Mouse (Mus musculus) forebrain, embryonic 11.5 days (tissue): Measurements from ENCODE around the gene Man2a1. TPM values are rescaled to one million over a fixed set of nuclear protein-coding genes. Genes with fewer than 3 reads are reported as not detected.

Experiments
- ATAC-seq: fragments of 200-750 bp; cut with Nextera tagmentation; replicated peaks from 2 replicates; pipeline ENCODE4 v1.8.0; 2017; ENCODE audit warnings: moderate TSS enrichment; ENCODE audit not compliant: low FRiP score
- DNase-seq: peaks from one replicate; pipeline ENCODE4 v3.0.0-alpha.2; 2017; ENCODE audit warnings: low spot score
- H3K27ac ChIP-seq: fragments of 300-500 bp; sonication (generic); 2 replicates; pipeline ENCODE4 v1.5.1; 2014; ENCODE audit warnings: low read depth, low read length
- H3K27me3 ChIP-seq: fragments of 300-500 bp; sonication (generic); 2 replicates; pipeline ENCODE4 v1.6.1; 2014; ENCODE audit warnings: mild to moderate bottlenecking, low read length, mixed read lengths; ENCODE audit not compliant: control insufficient read depth, insufficient read depth
- H3K36me3 ChIP-seq: fragments of 300-500 bp; sonication (generic); 2 replicates; pipeline ENCODE4 v1.6.1; 2014; ENCODE audit warnings: mild to moderate bottlenecking, low read length, moderate library complexity, mixed read lengths; ENCODE audit not compliant: control insufficient read depth, insufficient read depth
- H3K4me1 ChIP-seq: fragments of 300-500 bp; sonication (generic); replicated peaks from 2 replicates; pipeline ENCODE4 v1.6.1; 2014; ENCODE audit warnings: low read length, mixed read lengths; ENCODE audit not compliant: control insufficient read depth, insufficient read depth
- H3K4me2 ChIP-seq: fragments of 300-500 bp; sonication (generic); 2 replicates; pipeline ENCODE4 v1.6.1; 2014; ENCODE audit warnings: low read depth, mild to moderate bottlenecking, low read length, moderate library complexity, mixed read lengths; ENCODE audit not compliant: severe bottlenecking
- H3K4me3 ChIP-seq: fragments of 300-500 bp; sonication (generic); 2 replicates; pipeline ENCODE4 v1.5.1; 2014; ENCODE audit warnings: low read depth, low read length
- H3K9ac ChIP-seq: fragments of 300-500 bp; sonication (generic); 2 replicates; pipeline ENCODE4 v1.6.1; 2014; ENCODE audit warnings: low read length
- H3K9me3 ChIP-seq: fragments of 300-500 bp; sonication (generic); 2 replicates; pipeline ENCODE4 v1.6.1; 2016; ENCODE audit warnings: low read length, mixed read lengths; ENCODE audit not compliant: control insufficient read depth
- WGBS: fragments of 180-500 bp; shearing (Covaris S2); extraction: QIAGEN DNeasy Blood & Tissue Kit; methylation state at CpG from one replicate; pipeline ENCODE4 v1.1.7; 2014; 5-methylcytosine and 5-hydroxymethylcytosine counted together
- polyA plus RNA-seq: library from polyadenylated mRNA; unstranded; fragments of >200 nt; fragmentation: Nextera tagmentation; extraction: Ambion mirVana; gene quantifications from 2 replicates; pipeline ENCODE4 v1.2.1, GENCODE M21; 2014

Man2a1 gene
- polyA plus RNA-seq, 1 experiment from 2014 or later = 5.1 TPM

DNA sequence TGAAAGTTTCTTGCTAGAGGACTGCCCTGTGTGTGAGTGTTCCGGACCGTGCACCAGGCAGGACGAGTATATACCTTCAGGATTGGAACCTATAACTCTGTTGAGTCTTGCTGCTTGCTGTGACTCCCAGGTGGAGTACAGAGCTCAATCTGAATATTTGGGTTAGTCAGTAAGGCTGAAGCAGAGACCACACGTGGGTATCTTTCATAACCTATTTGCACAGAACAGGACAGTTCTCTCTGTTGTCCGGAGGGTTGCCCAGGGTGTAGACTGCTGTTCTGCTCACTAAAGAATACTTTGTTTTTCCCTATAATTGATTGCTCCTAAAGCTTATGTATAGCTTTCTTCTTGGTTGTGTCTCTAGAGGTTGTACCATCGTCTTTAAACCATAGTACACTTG, 7.7 kb downstream of the Man2a1 start:
- Histone ChIP-seq H3K9me3 (no peaks in the 10 kb centered on the region), H3K4me1 (no peaks in the 10 kb centered on the region; the same call in 1 of the 2 replicates), H3K4me3 (no peak overlapping the region), H3K4me2 (no peak overlapping the region), H3K27me3 (no peaks in the 10 kb centered on the region), H3K9ac (no peak overlapping the region), H3K36me3 (no peaks in the 10 kb centered on the region), H3K27ac (no peak overlapping the region)
- DNase-seq (no peak), ATAC-seq (no peak)
- WGBS = 85% methylated on average over 6 of the region's 6 CpGs

DNA sequence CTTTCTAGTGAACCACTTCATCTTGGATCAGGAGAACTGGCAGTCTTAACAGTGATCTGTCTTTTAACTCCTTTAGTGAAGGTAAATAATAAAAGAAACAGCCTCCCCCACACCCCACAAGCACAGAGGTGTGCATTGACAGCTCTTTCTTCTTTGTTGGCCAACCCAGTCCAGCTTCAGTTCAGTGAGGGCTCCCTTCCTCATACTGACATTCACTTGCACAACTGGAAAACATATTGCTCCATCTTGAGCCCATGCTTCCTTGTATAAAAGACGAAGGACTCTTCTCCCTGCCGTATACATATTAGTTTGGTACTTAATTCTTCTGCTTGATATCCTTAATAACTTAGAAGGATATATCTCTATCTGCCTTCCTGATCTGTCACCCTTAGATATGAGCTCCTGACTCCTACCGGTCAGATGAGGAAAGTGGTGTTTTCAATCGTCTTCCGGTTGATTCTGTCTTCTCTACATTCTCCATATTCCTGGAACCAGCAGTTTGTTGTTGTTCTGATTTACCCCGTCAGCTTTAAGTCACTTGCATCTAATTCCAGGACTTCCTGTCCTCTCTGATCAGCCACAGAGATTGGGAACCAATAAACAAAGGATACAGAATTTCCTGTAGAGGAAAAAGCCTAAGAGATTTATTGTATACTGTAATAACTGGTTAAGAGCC, 8.5 kb downstream of the Man2a1 start:
- Histone ChIP-seq H3K36me3 (no peaks in the 10 kb centered on the region), H3K4me1 (no peaks in the 10 kb centered on the region; the same call in 1 of the 2 replicates), H3K4me2 (no peak overlapping the region), H3K27ac (no peak overlapping the region), H3K27me3 (no peaks in the 10 kb centered on the region), H3K9ac (no peak overlapping the region), H3K4me3 (no peak overlapping the region), H3K9me3 (no peaks in the 10 kb centered on the region)
- ATAC-seq (no peak), DNase-seq (no peak)
- WGBS = 88% methylated on average over 6 of the region's 6 CpGs

DNA sequence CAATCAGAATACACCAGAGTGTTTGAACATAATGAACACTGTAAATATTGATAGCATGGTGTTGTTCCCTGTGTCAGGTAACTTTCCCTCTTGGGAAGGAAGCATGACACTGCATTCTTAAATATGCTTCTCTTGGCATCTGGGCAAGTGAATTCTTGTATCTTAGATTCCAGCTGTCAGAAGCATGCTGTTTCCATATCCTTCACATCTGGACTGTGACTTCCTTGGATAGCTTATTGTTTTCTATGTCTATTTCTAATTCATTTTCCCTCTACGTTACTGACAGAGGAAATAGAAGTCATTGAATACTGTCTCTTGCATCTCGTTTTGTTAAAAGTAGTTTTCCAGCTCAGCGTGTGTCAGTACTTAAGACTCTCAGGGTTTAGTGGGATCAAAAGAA, 9.2 kb downstream of the Man2a1 start:
- no peaks in the 10 kb centered on the region for H3K36me3 ChIP-seq
- no peak overlapping the region for H3K27ac ChIP-seq
- no peaks in the 10 kb centered on the region for H3K9me3 ChIP-seq
- H3K4me2 ChIP-seq = no peak overlapping the region
- 31% methylated on average over 3 of the region's 3 CpGs for WGBS
- H3K27me3 ChIP-seq = no peaks in the 10 kb centered on the region
- no peak overlapping the region for H3K9ac ChIP-seq
- ATAC-seq (no peak), DNase-seq (no peak)
- H3K4me3 ChIP-seq = no peak overlapping the region
- no peaks in the 10 kb centered on the region; the same call in 1 of the 2 replicates for H3K4me1 ChIP-seq

DNA sequence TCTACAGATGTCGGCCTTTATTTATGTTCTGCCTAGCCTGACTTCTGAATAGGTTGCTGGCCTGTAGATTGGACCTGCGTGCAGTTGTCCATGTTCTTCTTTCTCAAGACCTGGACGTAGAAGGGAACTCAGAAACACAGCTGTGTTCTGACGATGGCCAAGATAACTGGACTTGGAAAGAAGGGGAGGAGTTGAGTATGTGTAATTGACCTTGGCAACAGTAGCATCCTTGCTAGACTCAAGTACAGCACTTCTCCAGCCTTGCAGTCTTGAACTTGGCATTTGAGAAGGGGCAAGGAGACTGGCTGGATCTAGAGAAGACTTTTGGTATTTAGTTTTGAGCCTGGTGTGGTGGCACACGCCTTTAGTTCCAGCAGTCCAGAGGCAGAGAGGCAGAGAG, 10.9 kb downstream of the Man2a1 start:
- H3K9ac ChIP-seq = no peak overlapping the region
- H3K27ac ChIP-seq = no peak overlapping the region
- ATAC-seq (no peak), DNase-seq (no peak)
- H3K36me3 ChIP-seq = no peaks in the 10 kb centered on the region
- WGBS = 91% methylated on average over 5 of the region's 5 CpGs
- no peaks in the 10 kb centered on the region for H3K4me1 ChIP-seq
- no peaks in the 10 kb centered on the region for H3K27me3 ChIP-seq
- no peak overlapping the region for H3K4me2 ChIP-seq
- no peaks in the 10 kb centered on the region for H3K9me3 ChIP-seq
- H3K4me3 ChIP-seq = no peak overlapping the region

DNA sequence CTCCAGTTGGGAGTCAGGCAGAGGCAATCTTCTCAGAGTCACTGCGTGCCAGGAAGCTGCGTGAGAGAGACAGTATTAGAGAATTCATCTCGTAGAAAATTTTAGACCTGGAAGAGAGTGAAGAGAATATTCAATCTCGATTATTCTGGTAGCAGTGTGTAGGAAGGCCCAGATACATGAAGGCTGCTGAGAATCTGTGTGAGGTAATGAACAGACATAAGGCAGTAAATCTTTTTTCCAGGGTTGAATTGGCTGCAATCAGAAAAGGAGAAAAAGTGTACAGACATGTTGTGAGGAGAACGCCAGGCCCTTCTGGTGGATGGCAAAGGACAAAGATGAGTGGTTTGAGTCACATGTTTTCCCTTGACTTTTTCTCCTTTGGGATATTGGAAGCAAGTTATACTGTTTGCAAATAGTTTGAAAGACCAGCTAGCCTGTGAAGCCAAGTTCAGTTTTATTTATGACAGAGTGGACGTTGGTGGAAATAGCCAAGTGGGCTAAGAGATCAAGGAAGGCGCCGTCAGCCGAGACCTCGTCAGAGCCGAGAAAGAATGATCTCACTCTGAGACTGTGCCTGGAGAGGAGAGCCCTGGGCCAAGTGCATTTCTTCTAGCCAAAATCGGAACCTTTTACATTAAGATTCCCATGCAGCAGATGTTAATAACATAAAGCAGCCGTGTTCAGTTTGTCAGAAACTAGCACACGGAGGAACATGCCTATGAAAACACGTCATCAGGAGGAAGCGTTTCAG, 11.8 kb downstream of the Man2a1 start:
- H3K36me3 ChIP-seq = no peaks in the 10 kb centered on the region
- H3K4me2 ChIP-seq = no peak overlapping the region
- no peaks in the 10 kb centered on the region for H3K27me3 ChIP-seq
- no peak overlapping the region for H3K9ac ChIP-seq
- 91% methylated on average over 16 of the region's 16 CpGs for WGBS
- H3K27ac ChIP-seq = no peak overlapping the region
- ATAC-seq (no peak), DNase-seq (no peak)
- no peak overlapping the region for H3K4me3 ChIP-seq
- no peaks in the 10 kb centered on the region for H3K9me3 ChIP-seq
- H3K4me1 ChIP-seq = no peaks in the 10 kb centered on the region

DNA sequence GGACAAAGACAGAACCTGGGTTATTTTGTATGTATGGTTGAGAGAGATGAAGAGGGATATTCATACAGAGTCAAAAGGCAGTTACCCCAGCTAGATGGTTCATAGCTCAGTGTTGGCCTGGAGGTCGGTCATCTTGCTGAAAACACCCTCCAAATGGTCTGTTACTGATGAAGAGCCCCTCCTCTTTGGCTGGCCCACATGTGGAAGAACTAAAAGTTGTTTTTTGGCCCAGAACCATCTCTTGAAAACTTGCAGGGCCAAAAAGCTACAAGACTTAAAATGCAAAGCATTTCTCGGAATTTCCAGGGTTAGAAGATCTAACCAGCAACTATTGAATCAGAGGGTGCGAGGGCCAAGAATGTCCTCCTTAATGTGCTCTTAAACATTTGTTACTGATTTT, 12.4 kb downstream of the Man2a1 start:
- Histone ChIP-seq H3K36me3 (no peaks in the 10 kb centered on the region), H3K4me1 (no peaks in the 10 kb centered on the region), H3K9ac (no peak overlapping the region), H3K4me2 (no peak overlapping the region), H3K4me3 (no peak overlapping the region), H3K27me3 (no peaks in the 10 kb centered on the region), H3K27ac (no peak overlapping the region), H3K9me3 (no peaks in the 10 kb centered on the region)
- ATAC-seq (no peak), DNase-seq (no peak)
- 96% methylated on average over 3 of the region's 3 CpGs for WGBS

DNA sequence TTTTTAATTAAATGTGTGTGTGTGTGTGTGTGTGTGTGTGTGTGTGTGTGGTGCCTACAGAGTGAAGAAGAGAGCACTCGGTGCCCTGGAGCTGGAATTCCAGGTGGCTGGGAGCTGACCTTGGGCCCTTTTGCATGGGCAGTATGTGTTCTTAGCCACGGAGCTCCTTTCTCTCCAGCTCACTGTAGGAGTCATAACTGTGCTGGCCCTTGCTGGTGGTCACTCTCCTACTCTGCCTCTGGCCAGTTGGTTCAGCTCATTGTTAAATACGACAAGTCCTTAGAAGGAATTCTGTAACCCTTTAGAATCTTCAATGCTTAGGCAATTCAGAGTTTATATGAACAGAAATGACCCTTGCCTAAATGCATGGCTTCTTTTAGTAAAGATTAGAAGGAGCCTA, 12.8 kb downstream of the Man2a1 start:
- Histone ChIP-seq H3K4me1 (no peaks in the 10 kb centered on the region), H3K4me2 (no peak overlapping the region), H3K27me3 (no peaks in the 10 kb centered on the region), H3K9ac (no peak overlapping the region), H3K36me3 (no peaks in the 10 kb centered on the region), H3K9me3 (no peaks in the 10 kb centered on the region), H3K4me3 (no peak overlapping the region), H3K27ac (no peak overlapping the region)
- no peak for DNase-seq
- WGBS = 77% methylated on average over 3 of the region's 3 CpGs
- ATAC-seq = no peak

DNA sequence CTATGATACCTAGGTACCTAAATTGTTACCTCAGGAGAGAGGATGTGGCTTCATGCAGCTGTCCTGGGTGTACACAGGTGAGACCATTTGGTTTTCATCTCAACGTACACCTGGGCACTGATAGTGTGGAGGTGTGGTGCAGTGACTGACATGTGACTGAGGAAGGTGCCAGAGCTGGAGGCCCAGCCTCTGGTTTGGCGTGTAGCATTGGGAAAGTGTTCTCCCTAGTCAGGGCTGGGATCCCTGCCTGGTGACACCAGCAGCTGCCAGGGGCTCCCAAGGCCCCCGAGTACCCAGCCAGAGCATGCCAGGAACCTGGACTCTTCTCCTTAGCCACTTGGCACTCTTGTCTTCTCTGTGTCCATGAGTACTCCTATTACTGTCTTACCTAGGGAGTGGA, 14.3 kb downstream of the Man2a1 start:
- Histone ChIP-seq H3K27me3 (no peaks in the 10 kb centered on the region), H3K9me3 (no peaks in the 10 kb centered on the region), H3K4me1 (no peaks in the 10 kb centered on the region), H3K27ac (no peak overlapping the region), H3K4me2 (no peak overlapping the region), H3K9ac (no peak overlapping the region), H3K36me3 (no peaks in the 10 kb centered on the region), H3K4me3 (no peak overlapping the region)
- WGBS = 88% methylated on average over 3 of the region's 3 CpGs
- no peak for ATAC-seq
- no peak for DNase-seq

DNA sequence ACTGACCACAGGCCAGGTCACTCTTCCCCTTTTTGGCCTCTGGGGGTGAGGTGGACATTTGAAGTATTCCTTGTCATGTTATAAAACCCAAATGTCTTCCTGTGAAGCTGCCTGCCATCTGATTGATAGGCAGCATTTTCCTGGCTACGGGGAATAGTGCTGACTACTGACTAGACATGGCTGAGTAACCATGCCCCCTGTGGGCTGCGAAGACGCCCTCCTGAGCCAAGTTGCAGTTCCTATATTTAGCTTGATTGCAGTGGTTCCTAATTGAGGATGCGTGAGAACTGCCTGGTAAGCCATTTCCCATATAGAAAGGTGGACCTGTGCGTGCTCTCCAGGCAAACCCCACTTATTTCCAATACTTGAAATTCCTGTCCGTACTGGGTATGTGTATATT, 14.9 kb downstream of the Man2a1 start:
- ATAC-seq = no peak
- Histone ChIP-seq H3K27me3 (no peaks in the 10 kb centered on the region), H3K4me2 (no peak overlapping the region), H3K4me3 (no peak overlapping the region), H3K4me1 (no peaks in the 10 kb centered on the region), H3K27ac (no peak overlapping the region), H3K36me3 (no peaks in the 10 kb centered on the region), H3K9me3 (no peaks in the 10 kb centered on the region), H3K9ac (no peak overlapping the region)
- DNase-seq = no peak
- WGBS = 80% methylated on average over 6 of the region's 6 CpGs
